Mouse (Mus musculus) heart, adult 11 months (tissue): ENCODE results near the gene Olfr328.
"Not testable (repeated sequence)": the region's sequence is repeated elsewhere in the genome, so short reads cannot be mapped to it uniquely, and the experiment has no call there.

Source experiments
- DNase-seq: peaks from one replicate; pipeline ENCODE4 v3.0.0; 2022

The Olfr328 gene

DNA sequence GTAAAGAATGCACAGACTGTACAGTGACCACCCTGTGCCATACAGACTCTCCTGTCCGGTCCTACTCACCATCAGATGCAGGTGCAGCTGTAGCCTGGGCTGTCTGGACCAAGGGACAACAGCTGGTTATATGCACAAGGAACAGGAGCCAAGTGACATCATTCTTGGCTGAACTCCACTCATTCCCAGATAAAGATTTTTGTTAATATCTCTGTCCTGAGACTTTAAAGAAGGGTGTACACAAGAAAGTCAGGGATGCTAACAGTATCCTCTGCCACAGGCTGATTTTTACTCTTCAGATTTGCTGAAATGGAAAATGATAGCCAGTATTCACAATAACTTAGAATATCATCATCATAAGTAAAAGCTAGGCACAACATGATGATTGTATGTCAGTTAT lies at the start of gene Olfr328:
Gene Olfr328, minus strand, starts transcription at position 101 of the 400 bp plus-strand sequence.
- no peak for DNase-seq

DNA sequence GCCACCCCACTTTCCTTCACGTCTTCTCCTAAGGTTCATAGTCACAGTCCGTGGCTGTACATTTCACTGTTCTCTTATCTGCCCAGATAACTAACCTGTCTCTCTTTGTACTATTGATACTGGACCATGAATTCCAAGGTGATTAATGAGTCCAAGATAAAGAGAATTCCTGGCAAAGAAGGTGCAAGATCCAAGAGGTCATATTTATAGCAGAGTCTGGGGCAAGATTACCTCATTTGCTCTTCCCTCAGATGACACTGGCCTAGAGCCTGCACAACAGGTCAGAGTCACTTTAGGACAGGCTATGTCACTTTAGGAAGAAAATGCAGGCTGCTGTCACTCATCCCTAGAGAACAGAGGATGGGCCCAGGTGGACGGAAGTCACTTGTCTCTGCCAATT lies 49.8 kb upstream of the Olfr328 start:
- peak; percentile 90 for DNase-seq

DNA sequence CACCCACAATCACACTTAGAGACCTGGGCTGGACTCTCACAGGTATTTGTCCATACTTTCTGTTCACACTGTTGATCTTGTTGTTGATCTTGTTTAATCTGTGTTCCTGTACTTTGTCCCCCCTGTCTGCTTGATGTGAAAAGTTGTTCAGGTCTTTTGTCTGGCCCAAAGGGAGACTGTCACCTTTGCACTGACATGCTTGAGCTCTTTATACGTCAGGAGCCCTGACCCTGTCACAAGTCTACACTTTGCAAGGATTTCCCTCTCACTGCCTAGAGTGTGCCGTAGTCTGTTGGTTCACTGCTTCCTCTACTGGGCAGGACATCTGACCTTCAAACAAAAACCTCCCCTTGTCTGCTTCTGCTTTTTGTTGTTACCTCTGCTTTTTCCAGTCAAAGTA lies 49.3 kb upstream of the Olfr328 start:
- no peak for DNase-seq

DNA sequence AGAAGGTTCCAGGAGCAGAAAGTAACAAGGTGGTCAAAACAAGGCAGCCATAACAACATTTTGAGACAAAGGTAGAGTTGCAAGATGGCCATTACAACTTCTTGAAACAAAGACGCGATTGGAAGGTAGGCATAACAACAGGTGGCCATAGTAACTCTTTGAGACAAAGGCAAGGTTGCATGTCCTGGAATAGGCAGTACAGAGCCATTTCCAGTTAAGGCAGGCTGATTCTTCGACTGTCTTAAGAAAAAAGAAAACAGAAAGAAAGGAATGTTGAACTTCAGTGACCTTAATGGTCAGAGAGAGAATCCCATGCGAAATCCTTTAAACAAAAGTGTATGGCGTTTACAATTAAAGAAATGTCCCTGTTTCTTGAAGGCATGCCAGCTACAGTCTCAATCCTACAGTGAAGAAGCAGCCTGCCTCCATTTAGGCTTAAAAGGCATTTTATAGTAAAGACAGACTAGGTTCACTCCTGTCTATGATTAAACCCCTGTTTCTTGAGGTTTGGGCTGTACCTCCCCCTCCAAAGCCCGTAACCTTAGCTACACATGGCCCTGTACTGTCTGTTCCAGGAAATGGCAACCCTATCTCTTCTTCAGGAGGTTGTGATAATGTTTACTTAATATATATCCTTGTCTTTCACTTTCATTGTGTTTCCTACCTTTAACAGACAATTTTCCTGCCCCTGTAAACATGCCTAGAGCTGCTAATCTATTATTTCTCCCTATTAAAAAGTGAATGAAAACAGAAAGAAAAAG lies 47.5 kb upstream of the Olfr328 start:
- DNase-seq = no peak

DNA sequence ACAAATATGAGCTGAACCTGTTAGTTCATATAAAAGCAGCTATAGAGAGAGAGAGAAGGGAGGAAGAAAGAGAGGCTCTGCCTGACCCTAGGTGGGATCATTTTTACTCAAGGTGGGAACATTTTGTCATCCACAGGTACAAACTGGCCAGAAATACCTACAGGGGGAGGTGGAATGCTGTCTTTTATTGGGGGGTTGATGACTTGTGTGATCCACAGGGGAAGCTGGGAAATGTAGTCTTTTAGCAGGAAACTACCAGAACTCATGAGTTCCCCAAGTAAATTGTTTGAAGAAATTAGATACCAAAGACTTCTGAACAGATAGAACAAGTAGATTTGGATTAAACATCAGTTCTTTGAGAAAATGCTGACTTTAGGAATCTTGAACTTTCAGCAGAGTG lies 46.6 kb upstream of the Olfr328 start:
- DNase-seq = no peak

DNA sequence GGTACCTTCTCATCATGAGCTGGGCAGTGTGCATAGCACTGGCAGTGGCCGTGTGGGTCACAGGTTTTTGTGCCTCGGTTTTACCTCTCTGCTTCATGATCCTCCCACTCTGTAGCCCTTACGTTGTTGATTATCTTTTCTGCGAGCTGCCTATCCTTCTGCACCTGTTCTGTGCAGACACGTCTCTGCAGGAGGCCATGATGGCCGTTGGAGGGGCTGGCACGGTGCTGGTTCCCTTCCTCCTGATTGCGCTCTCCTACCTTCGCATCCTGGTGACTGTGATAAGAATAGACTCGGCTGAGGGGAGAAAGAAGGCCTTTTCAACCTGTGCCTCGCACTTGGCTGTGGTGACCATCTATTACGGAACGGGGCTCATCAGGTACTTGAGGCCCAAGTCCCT lies 42.4 kb upstream of the Olfr328 start:
- DNase-seq = no peak

DNA sequence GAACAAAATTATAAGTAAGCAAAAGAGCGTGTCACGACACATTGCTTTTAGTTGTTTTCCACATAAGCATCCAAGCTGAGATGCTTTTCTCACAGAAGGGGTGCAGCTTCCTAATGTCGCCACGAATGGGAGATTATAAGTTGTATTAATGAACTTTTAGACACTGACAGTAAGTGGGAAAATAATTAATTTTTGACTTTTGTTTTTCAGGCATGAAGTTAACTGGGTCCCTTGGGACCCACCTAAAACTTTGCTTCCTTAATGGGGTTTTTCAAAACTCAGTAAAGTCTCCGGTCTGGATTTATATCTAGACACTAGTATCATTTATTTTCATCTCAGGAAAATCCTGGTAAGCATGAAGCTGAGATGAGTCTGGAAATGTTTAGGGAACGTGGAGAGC lies 39.4 kb upstream of the Olfr328 start, which contains the start of gene Olfr324:
Gene Olfr324, plus strand, starts transcription at position 301 of the 400 bp plus-strand sequence.
- no peak for DNase-seq

DNA sequence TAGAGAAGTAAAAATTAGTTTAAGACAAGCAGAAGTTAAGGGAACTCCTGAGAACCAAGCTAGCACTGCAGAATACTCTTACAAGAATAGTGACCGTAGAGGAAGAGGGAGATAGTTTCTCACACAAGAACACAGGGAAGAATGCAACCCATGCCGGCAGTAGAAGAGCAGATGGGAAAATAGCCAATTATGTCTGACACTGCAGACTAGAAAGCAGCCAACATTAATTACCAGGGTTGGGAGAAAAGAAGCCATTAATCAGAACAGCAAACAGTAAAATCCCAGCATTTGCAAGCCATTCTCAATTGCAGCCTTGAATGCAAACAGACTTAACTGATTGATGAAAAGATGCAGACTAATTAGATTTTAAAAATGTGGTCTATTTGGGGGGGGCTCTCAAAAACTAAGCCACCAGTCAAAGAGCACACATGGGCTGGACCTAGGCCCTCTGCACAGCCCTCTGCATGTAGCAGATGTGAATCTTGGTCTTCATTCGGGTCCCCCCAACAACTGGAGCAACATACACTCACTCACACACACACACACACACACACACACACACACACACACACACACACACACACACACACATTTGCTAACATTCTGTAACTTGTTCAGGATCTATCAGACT lies 33.3 kb upstream of the Olfr328 start:
- DNase-seq = peak; percentile 30

DNA sequence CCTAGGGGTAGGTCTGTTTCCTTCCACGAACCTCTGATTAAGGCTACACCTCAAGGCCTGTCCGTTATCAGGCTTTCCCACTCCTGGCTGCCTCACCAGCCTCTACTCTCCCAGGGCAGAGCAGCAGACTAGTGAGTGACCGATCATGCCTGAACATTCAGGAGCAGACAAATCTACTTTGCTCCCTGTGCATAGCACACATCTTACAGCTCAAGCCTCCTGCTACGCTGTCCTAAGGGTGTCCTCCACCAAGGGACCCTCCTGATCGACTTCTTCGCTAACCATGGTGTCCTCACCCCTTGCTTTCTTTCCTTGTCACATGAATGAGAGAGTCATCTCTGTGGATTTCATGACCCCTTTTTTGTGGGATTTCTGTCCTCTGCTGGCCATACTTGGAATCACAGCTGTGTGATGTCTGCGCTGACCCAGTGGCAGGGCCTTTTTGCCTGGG lies 32.5 kb upstream of the Olfr328 start:
- peak; percentile 86 for DNase-seq

DNA sequence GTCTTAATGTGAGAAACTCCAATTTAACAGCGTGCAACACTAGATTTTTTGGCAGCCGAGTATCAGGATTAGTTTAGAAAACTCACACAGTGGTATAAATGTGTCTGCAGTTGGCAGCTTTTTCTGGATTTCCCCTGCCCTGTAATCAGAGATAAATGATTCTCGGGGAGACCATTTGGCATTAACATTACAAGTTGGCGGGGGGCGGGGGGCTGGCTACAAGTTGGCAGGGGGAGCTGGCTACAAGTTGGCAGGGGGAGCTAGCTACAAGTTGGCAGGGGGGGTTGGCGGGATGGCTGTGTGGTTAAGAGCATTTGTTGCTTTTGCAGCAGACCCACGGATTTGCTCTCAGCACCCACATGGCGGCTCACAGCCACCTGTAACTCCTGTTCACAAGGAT lies 23.2 kb upstream of the Olfr328 start:
- DNase-seq = peak; percentile 60

DNA sequence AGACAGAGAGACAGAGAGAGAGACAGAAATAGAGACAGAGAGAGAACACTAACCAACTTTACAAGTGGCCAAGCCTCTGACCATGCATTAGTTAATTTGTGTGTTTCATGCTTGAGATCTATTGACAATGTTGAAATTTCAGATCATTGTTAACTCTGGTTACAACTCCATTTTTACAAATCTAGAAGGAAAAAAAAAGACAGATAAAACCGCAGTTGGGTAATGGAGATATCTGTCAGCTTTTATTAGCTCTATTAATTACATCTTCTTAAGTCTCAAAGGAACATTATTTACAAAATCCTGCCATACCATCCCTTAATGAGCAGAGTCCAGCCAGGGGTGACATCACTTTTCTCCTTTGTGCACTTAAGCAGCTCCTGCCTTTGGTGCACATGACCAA lies 22.0 kb upstream of the Olfr328 start, which contains the start of gene Olfr325:
Gene Olfr325, plus strand, starts transcription at position 301 of the 400 bp plus-strand sequence.
- DNase-seq = no peak

DNA sequence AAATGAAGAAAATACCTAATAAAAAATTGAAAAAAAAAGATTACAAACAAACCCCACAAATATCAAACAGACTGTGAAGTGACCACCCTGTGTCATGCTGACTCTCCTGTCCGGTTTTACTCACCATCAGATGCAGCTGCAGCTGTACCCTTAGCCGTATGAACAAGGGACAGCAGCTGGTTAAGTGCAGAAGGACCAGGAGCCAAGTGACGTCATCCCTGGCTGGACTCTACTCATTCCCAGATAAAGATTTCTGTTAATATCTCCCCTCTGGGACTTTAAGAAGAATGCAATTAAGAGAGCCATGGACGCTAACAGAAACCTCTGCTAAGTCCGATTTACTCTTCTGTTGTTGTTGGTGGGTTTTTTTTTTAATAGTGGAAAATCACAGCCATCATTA lies 15.0 kb upstream of the Olfr328 start, which contains the start of gene Olfr224:
Gene Olfr224, minus strand, starts transcription at position 149 of the 400 bp plus-strand sequence.
- peak; percentile 90 for DNase-seq

DNA sequence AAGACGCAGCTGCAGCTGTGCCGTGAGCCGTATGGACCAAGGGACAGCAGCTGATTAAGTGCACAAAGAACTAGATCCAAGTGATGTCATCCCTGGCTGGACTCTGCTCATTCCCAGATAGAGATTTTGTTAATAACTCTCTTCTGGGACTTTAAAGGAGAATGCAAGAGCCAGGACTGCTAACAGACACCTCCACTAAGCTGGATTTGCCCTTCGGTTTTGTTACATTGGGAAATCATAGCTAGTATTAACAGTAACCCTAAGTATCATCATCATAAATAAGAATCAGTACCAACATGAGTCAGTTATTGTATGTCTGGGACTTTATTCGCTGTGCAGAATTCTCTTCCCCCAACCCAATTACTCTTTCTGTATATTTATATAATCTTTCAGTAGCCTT lies 9.1 kb downstream of the Olfr328 start, which contains the start of gene Olfr329-ps:
Gene Olfr329-ps, minus strand, starts transcription at position 101 of the 400 bp plus-strand sequence.
- no peak for DNase-seq

DNA sequence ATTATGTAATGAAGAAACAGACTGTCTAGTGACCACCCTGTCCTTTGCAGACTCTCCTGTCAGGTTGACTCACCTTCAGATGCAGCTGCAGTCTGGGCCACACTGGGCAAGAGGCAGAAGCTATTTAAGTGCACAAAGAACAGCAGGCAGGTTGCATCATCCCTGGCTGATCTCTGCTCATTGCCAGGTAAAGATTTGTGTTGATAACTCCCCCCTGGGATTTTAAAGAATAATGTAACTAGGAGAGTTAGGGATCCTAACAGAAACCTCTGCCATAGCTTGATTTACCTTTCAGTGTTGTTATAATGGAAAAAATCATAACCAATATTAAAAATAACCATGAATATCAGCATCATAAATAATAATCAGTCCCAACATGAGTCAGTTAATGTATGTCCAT lies 20.7 kb downstream of the Olfr328 start, which contains the start of gene Olfr330:
Gene Olfr330, minus strand, starts transcription at position 101 of the 400 bp plus-strand sequence.
- not testable (repeated sequence) for DNase-seq

DNA sequence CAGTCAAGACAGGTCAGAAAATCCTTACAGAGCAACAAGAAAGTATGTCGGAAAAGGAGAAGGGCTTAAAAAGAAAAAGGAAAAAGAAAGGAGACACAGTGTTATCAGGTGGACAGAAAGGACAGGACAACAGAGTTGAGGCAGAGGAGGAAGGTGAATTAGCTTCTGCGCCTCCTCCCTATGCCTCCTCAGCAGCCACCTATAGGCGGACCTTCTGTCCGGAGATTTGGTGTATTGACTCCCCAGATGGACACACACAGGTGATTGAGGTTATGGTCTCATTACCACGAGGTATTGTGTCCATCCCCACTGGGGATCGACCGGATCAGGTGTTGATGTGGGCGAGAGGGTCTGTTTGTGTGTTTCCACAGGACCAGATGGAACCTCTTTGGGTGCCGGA lies 35.7 kb downstream of the Olfr328 start:
- DNase-seq = peak; percentile 96

DNA sequence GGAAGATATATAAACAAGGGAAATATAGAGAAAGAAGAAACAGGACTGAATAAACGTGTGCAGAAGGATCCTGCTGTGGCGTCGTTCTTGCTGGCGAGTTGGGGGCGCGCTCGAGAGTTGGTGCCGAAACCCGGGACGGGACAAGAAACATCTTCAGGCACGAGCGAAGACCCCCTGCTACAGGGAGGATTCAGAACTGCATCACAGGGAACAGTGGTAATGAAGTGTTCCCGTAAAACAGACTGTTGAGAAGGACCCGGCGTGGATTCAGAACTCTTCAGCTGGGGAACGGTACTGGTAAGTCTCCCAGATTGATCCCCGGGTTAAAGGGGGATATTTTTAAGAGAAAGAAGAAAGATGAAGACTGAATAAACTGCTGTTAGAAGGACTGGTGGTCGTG lies 36.5 kb downstream of the Olfr328 start:
- DNase-seq = peak; percentile 98

DNA sequence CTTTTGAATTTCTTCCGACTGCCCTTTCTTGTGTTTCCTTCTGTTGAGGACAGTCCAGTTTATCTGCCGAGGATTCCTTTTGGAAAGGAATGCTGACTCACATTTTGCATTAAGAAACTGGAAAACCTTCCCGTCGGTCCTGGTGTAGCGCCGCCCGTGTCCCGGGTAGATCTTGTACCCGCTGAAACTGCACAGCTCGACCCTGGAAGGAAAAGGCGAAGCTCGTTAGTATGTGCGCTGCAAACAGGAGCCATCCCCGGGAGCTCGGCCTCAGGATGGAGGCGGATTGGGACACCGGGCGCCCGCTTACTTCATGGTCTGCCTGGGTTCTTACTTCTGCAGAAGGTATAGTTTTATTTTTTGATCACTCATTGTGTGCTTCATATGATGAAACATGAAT lies 46.4 kb downstream of the Olfr328 start:
- peak; percentile 71 for DNase-seq

DNA sequence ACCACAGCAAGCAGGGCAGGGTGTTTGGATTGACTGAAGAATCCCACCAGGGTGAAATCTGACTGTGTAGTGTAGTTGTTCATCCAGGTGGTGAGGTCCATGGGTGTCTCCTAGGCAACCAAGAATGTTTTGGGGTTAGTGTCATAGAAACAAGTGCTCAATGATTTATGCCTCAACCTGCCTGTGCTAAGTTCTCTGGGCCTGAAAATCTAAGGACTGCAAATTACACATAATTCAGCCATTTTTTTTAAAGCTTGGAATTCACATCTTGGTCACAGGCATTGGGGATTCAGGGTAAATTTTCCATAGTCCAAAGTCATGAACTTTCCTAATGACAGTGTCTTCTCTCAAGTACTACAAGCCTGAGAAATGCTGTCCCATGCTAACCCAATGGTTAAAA lies 53.0 kb downstream of the Olfr328 start, which contains the start of gene Olfr331:
Gene Olfr331, minus strand, starts transcription at position 101 of the 400 bp plus-strand sequence.
- not testable (repeated sequence) for DNase-seq
